18 mouse cellular contexts compared by ENCODE assay signal in the genomic region with DNA sequence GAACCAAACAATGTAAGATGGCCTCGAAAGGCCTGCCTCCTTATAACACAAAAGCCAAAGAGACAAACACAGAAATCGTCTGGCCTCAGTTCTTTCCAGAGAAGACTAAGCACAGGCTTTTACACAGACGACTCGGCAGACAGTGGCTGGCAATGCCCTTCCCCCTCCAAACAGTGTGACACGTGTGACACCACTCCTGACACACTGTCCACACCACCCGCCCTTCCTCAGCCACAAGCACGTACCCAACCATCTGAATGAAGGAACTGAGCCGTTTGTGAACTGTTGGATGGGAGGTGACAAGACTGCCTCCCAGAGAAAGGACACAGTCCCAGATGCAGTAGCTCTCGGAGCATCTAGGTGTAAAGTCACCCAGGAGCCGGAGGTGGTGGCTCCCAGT.
"Had no signal": no experiment of that assay in that cellular context is flagged by ENCODE, and none has a peak within 500 bp of the region (broad histone marks: within the 10 kb centered on the region; RNA-seq: fewer than 3 reads in every experiment).

No protein-coding gene starts in this region.

- ATAC-seq: midbrain, embryonic 13.5 days; midbrain, embryonic 15.5 days had no signal

- H3K27me3 ChIP-seq: midbrain, embryonic 13.5 days; midbrain, embryonic 15.5 days; neural tube, embryonic 13.5 days; neural tube, embryonic 15.5 days had no signal

- H3K9me3 ChIP-seq: midbrain, embryonic 13.5 days; midbrain, embryonic 15.5 days; neural tube, embryonic 13.5 days; neural tube, embryonic 15.5 days had no signal

- H3K4me2 ChIP-seq: lung, embryonic 14.5 days; midbrain, embryonic 11.5 days; midbrain, embryonic 13.5 days; midbrain, embryonic 15.5 days; neural tube, embryonic 13.5 days; neural tube, embryonic 15.5 days had no signal

- H3K27ac ChIP-seq: liver, embryonic 14.5 days; midbrain, embryonic 13.5 days; midbrain, embryonic 15.5 days; neural tube, embryonic 13.5 days; neural tube, embryonic 15.5 days had no signal

- H3K4me3 ChIP-seq: midbrain, embryonic 13.5 days; midbrain, embryonic 15.5 days; neural tube, embryonic 13.5 days; neural tube, embryonic 15.5 days had no signal

- H3K9ac ChIP-seq: liver, embryonic 14.5 days; lung, embryonic 14.5 days; midbrain, embryonic 13.5 days; midbrain, embryonic 15.5 days; neural tube, embryonic 13.5 days; neural tube, embryonic 15.5 days had no signal

- H3K4me1 ChIP-seq: midbrain, embryonic 13.5 days; midbrain, embryonic 15.5 days; neural tube, embryonic 13.5 days; neural tube, embryonic 15.5 days had no signal

- DNase-seq: lung, adult 18-20 months; lung, embryonic 14.5 days; lung, postnatal 10 days; lung, postnatal 4 days; retina, postnatal 1 day; right cerebral cortex, adult 18-20 months; right cerebral cortex, postnatal 25 days; right cerebral cortex, postnatal 4 days; spleen, adult 18-20 months; thymus, adult 18-20 months; thymus, postnatal 14 days; thymus, postnatal 36 days had no signal
